Mouse (Mus musculus) olfactory bulb, adult 2 months (tissue): Measurements from ENCODE around the gene Mast4. TPM values are rescaled to one million over a fixed set of nuclear protein-coding genes. Genes with fewer than 3 reads are reported as not detected.

Experiments used
- H3K27ac ChIP-seq: fragments of 200-500 bp; 2 replicates; pipeline ENCODE4 v1.5.1; 2012; ENCODE audit warnings: low read depth, low read length; ENCODE audit not compliant: insufficient read depth
- H3K4me1 ChIP-seq: fragments of 200-500 bp; 2 replicates; pipeline ENCODE4 v1.6.1; 2012; ENCODE audit warnings: low read length; ENCODE audit not compliant: control insufficient read depth, insufficient read depth
- H3K4me3 ChIP-seq: fragments of 200-500 bp; 2 replicates; pipeline ENCODE4 v1.5.1; 2012; ENCODE audit warnings: mild to moderate bottlenecking, low read depth, low read length, moderate library complexity; ENCODE audit not compliant: insufficient read depth
- CTCF ChIP-seq: fragments of 200-500 bp; IDR thresholded peaks from 2 replicates; pipeline ENCODE4 v1.5.1; 2012; ENCODE audit warnings: low read depth, mild to moderate bottlenecking, low read length, moderate library complexity; ENCODE audit not compliant: insufficient read depth
- POLR2A ChIP-seq: fragments of 200-500 bp; IDR thresholded peaks from 2 replicates; pipeline ENCODE4 v1.6.1; 2012; ENCODE audit warnings: mild to moderate bottlenecking, low read depth, low read length, moderate library complexity; ENCODE audit not compliant: insufficient read depth
- WGBS: fragments of 180-500 bp; shearing (Covaris S2); methylation state at CpG from one replicate; pipeline ENCODE4 v1.1.7; 2018; 5-methylcytosine and 5-hydroxymethylcytosine counted together
- polyA plus RNA-seq: library from polyadenylated mRNA; stranded (reverse); fragments of >200 nt; gene quantifications from 2 replicates; pipeline ENCODE4 v1.2.4, GENCODE M21; 2012; ENCODE audit warnings: low replicate concordance; ENCODE audit not compliant: missing spikeins, insufficient read depth, insufficient read length

Gene Mast4
- polyA plus RNA-seq, 1 experiment, result not detected

GRCm38 (mm10) chr13:102918616-102919015, 415.7 kb downstream of the Mast4 start:
- Histone ChIP-seq H3K27ac (no peak overlapping the region), H3K4me1 (no peaks in the 10 kb centered on the region), H3K4me3 (no peak overlapping the region)
- 79% methylated on average over 4 of the region's 4 CpGs for WGBS
- TF ChIP-seq CTCF (no peak), POLR2A (no peak)

- WGBS, result 89% methylated on average over 1 of the region's 1 CpGs
- no peak for TF ChIP-seq POLR2A
- no peak for TF ChIP-seq CTCF
- Histone ChIP-seq H3K4me3 (no peak overlapping the region), H3K27ac (no peak overlapping the region), H3K4me1 (no peaks in the 10 kb centered on the region)
These were observed 419.0 kb downstream of the Mast4 start for GRCm38 (mm10) chr13:102915341-102915740.

- H3K27ac ChIP-seq, result no peak overlapping the region
- TF ChIP-seq POLR2A (no peak), CTCF (no peak)
- no peak overlapping the region for H3K4me3 ChIP-seq
- no peaks in the 10 kb centered on the region for H3K4me1 ChIP-seq
These were observed 419.5 kb downstream of the Mast4 start for GRCm38 (mm10) chr13:102914800-102915199.

DNA sequence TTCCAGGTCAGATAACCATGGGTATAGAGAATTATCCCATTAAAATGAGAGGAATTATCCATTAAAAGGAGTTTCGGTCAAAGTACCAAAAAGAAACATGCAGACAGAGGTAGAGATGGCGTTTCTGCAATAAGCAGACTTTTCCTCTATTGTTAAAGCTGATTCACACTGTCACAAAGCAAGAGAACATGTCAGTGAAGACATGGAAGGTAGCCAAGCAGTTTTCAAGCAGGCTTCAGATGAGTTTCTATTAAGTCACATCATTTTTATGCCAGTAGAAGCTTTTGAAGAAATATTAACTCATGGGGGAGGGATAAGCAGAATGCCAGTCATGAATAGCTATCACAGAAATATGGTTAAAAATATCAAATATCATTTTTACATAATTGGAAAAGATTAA, 420.4 kb downstream of the Mast4 start:
- Histone ChIP-seq H3K4me3 (no peak overlapping the region), H3K4me1 (no peaks in the 10 kb centered on the region), H3K27ac (no peak overlapping the region)
- TF ChIP-seq CTCF (no peak), POLR2A (no peak)
- 75% methylated on average over 2 of the region's 2 CpGs for WGBS

DNA sequence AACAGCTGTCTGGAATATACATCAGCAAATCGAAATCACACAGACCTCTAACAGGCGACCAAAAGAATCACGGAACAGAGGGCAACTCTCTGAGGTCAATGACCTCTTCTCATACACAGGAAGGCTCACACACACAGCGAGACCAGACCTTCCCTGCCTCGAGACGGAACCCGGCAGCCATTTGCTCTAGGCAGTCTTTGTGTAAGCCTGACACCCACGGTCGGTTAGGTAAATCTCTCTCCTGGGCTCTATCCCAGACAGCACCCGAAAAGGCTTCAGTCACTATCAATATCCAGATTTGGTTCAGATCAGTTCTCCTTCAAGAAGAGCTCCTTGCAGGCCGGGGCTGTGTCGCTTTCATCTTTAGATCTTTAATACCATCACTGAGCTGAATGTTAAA, 421.4 kb downstream of the Mast4 start:
- 92% methylated on average over 12 of the region's 12 CpGs for WGBS
- no peak overlapping the region for H3K4me3 ChIP-seq
- no peak overlapping the region for H3K27ac ChIP-seq
- TF ChIP-seq POLR2A, result no peak
- no peak for TF ChIP-seq CTCF
- H3K4me1 ChIP-seq, result no peaks in the 10 kb centered on the region

DNA sequence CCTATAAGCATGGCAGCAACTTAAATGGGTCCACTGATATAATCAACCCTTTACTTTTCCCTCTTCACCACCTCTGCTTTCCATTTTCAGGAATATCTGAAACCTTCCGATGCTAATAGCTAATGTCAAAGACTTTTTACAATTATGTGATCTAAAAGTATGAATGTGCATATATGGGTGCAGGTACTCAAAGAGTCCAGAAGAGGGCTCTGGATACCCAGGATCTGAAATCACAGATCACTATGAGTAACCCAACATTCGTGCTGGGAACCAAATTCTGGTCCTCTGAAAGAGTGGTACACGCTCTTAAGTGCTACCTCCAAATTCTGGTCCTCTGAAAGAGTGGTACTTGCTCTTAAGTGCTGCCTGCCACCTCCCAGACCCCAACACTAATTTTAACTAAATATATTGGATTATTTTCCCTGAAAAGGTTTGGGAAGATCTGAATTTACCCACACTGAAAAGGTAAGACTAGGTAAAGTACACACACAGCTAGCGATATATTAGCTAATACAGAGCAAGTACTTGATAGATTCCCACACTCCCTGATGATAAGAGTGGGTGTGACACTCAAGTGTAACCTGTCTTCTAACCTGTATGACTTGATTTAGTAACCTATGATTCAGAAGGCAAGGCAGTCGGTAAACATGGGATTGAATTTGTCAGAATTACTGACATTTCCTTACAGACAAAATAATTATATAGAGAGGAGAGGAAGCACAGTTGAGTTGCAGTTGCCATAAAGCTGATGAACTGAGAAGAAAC, 424.5 kb downstream of the Mast4 start:
- WGBS, result 90% methylated on average over 5 of the region's 5 CpGs
- Histone ChIP-seq H3K27ac (no peak overlapping the region), H3K4me1 (peaks cover 5% of the 10 kb centered on the region; the same call in 1 of the 2 replicates), H3K4me3 (no peak overlapping the region)
- no peak for TF ChIP-seq CTCF
- TF ChIP-seq POLR2A, result no peak

GRCm38 (mm10) chr13:102906661-102907009, 427.7 kb downstream of the Mast4 start:
- 4% methylated on average over 9 of the region's 9 CpGs for WGBS
- H3K4me1 ChIP-seq, result peaks cover 13% of the 10 kb centered on the region; the same call in 1 of the 2 replicates
- no peak for TF ChIP-seq POLR2A
- TF ChIP-seq CTCF, result no peak
- H3K27ac ChIP-seq, result peak overlapping the region; percentile 73
- H3K4me3 ChIP-seq, result peak overlapping the region; percentile 57

- Histone ChIP-seq H3K27ac (peak overlapping the region; percentile 73), H3K4me3 (peak overlapping the region; percentile 57), H3K4me1 (peaks cover 14% of the 10 kb centered on the region; the same call in 1 of the 2 replicates)
- under 1% methylated on average over 16 of the region's 16 CpGs for WGBS
- 0 out of 2 replicates have a peak, but pooled peaks have one; percentile 23 for TF ChIP-seq POLR2A
- no peak for TF ChIP-seq CTCF
These were observed 428.2 kb downstream of the Mast4 start for GRCm38 (mm10) chr13:102906004-102906660.

DNA sequence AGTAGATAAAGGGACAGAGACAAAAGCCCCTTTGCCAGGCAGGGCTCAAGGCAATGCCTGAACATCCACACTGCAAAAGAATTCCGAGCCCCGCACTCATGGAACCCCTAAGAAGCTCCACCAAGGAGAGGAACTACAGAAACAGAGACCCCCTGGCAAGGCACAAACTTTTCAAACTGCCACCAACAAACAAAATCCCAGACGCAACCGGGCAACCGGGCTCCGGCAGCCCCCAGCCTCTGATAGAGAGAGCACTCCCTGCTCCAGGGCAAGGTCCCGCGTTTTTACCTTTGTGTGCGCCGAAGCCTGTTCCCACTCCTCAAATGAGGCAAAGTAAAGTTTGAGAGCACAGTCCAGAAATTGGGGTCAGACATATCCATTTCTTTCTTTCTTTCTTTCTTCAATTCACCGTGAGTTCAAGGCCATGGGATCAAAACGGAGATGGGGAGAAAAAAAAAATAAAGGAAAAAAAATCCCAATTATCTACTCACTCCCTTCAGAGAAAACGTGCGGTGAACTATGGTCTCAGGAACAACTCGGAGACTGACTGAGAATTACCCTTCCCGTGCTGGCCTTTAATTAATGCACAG, 428.8 kb downstream of the Mast4 start:
- H3K4me3 ChIP-seq, result peak overlapping the region; percentile 57
- peaks cover 15% of the 10 kb centered on the region; the same call in 1 of the 2 replicates for H3K4me1 ChIP-seq
- peak overlapping the region; percentile 73; the same call in 1 of the 2 replicates for H3K27ac ChIP-seq
- 6% methylated on average over 16 of the region's 16 CpGs for WGBS
- TF ChIP-seq CTCF, result no peak
- TF ChIP-seq POLR2A, result no peak
